Mouse (Mus musculus) monocyte, adult 5-6 weeks (primary cell): ENCODE measurements around the gene Grtp1. TPM values are rescaled to one million over a fixed set of nuclear protein-coding genes. Genes with fewer than 3 reads are reported as not detected.

Experiments used
- ATAC-seq: fragments of 153-309, 156-312 bp; replicated peaks from 2 replicates; pipeline ENCODE4 v1.8.0; 2017; ENCODE audit warnings: mild to moderate bottlenecking; ENCODE audit not compliant: low TSS enrichment, insufficient number of reproducible peaks, severe bottlenecking, poor library complexity, low FRiP score
- total RNA-seq: library from RNA; stranded (forward); fragments of 200-1000, 200-491, 200-594 nt; gene quantifications from 3 replicates; pipeline ENCODE4 v1.2.3, GENCODE M21; 2017

Grtp1 gene
- total RNA-seq: 0.57 to 0.85 TPM in 2 of 3 replicates, not detected in the other

DNA sequence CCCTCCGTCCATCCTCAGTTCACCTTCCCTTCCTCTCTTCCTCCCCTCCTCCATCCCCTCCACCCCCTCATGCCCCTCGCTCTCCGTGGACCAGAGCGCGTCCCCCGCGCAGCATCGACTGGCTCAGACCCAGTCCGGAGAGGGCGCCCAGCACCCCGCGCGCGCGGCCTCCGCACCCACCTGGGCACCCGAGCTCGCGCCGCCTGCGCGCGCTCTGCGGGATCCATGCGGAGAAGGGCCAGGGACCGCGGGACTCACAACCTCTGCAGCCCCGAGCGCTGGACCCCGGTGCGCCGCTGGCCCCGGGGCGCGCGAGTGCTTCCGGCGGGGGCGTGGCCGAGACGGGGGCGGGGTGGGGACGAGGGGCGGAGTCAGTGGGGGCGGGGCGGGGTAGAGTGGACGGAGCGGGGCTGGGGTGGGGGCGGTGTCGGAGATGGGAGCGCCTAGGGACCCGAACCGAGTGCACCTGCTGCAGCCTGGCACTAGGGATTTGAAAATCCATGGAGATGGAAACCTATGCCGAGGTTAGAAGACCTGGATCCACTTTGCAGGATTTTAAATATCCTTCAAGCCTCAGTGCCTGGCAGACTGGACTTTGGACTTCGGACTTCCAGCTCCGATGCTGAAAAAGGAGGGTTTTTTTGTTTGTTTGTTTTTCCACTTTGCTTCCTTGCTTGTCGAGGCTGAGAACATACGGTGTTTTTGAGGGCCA is at the start of gene Grtp1:
Gene Grtp1 (minus strand): TSS at position 320 of the 712 bp plus-strand sequence.
- no peak for ATAC-seq

DNA sequence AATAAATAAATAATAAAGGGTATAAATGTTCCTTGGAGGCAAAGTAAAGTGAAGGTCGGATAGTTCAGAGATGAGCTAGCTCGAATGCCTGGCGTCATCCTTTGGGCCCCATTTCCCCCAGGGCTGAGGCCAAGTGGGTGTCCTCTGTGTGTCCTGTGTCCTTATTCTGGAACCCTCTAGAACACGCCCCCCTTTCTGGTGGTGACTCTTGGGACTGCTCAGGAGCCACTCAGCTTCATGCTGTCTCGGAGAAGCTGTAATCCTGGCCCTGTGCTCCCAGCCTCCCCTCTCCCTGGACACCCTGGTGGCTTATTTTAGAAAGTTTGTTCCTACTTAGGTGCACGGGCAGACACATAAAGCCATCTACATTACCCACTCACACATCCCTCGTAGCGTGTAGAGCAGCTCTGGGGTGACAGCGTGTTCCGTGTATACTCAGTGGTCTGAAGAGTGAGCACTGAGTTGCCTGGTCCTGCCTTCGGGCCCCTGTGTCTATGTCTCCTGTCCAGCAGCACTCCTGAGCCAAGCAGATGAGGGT is 44.0 kb upstream of the Grtp1 start:
- no peak for ATAC-seq

DNA sequence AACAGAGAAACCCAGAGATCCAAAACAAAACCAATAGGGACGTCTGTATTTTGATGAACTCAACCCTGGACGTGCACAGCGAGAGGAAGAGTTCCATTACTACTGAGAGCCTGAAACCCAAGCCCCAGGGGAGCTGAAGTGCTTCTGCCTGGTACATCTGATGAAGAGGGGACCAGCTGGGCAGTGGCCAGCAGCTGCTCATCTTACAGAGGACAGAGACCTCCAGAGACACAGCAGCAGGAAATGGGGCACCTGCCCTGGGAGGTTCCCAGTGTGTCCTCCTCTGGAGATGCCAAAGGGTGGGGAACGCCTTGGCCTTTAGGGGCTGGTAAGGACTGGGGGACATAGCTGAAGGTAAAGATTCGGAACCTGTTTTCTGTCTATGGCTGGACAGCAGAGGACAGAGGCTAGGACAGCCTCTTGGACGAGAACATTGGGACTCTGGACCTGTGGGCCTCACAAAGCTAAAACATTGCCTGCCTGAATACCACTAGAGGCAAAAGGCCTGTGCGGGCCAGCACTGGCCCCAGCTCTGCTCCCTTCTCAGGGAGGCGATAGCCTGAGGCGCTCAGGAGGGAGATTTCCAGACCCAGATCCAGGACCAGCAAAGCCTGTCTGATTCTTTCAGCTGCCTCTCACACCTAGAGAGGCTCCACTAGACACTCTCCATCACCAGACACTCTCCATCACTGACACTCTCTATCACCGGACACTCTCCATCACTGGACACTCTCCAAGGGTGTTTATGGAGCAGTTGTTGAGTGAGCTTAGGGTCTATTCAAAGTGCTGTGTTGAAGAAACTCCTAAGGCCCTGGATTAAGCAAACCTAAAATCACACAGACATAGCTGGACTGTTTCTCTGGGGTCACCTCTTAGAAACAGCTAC is 42.8 kb upstream of the Grtp1 start:
- no peak for ATAC-seq

DNA sequence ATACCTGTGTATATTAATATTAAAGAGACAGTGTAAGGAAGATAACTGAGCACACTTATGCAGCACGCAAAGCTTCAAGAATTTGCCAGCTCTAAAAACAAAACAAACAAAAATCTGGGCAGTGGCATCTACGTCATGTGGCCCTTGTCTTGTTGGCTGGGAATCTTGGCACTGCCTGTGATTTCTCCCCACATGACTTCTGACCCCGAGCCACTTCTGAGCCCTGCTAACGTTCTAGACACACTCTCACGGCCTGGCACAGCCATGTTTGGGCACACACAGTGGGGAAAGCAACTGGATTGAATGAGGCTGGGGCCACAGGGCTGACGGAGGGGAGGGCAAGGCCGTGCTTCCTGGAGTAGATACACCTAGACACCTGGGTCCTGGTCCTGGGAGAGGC is 40.3 kb upstream of the Grtp1 start:
- ATAC-seq: no peak

DNA sequence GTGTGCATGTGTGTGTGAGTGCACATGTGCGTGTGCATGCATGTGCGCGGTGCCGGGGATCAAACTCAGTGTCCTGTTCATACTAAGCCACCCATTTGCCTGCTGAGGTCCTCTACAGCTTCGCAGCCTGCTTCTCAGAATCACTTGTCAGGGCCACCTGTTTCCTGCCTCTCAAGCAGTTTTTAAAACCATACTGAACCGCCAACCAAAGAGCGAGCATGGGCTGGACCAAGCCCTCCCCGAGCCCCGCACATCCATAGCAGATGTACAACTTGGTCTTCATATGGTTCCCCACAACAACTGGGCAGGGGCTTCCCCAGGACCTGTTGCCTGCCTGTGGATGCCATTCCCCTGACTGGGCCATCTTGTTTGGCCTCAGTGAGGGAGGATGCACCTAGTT is 39.6 kb upstream of the Grtp1 start:
- ATAC-seq: no peak

DNA sequence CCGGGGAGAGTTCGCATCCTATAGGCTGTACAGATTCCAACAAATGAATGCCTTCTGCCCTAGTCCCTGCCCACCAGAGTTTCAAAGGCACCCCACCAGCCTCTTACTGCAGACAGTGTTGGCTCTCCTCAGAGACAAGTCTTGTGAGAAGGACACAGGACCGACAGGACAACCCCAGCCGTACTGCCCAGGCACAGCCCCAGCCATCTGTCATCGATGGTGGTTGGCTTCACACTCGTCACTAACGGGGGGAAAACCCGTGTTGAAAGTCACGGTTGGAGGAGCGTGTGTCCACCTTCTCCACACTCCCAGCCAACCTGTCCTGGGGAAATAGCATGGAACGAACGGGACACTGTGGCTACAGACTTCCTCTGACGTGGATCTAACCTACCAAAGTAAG is 34.4 kb upstream of the Grtp1 start:
- ATAC-seq: no peak

DNA sequence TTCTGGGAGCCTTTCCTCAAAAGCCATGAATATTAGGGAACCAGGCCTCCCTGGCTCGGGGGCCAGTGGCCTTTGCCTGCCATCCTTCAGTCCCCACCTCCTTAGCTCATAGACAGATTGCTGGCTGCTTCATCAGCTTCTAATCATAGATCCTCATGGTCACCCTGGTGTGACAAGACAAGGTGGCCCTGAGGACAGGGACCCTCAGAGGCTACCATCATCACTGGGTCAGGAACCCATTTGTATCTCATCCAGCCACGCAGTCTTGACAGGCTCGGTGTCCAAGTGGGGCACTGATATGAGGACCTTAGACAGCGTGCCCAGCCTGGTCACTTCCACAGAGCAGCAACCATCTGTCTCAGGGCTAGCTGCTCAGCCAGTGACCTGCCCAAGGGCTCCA is 30.1 kb upstream of the Grtp1 start:
- no peak for ATAC-seq

DNA sequence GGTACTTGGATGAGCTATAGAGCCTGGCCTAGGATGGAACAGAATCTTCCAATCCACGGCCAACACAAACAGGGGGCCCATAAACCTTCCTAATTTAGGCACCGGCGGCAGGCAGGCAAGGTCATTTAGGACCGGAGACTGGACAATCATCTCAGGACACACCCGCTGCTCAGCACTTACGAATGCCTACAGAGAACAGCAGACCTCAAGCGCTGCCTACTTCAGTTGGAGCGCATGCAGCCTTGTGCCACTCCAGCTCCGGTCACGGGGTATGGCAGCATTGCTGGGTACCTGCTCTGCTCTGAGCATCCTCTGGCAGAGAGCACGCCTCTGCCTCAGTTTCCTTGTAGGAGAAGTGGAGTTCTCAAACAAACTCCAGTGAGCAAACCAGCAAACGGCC is 29.4 kb upstream of the Grtp1 start:
- no peak for ATAC-seq

DNA sequence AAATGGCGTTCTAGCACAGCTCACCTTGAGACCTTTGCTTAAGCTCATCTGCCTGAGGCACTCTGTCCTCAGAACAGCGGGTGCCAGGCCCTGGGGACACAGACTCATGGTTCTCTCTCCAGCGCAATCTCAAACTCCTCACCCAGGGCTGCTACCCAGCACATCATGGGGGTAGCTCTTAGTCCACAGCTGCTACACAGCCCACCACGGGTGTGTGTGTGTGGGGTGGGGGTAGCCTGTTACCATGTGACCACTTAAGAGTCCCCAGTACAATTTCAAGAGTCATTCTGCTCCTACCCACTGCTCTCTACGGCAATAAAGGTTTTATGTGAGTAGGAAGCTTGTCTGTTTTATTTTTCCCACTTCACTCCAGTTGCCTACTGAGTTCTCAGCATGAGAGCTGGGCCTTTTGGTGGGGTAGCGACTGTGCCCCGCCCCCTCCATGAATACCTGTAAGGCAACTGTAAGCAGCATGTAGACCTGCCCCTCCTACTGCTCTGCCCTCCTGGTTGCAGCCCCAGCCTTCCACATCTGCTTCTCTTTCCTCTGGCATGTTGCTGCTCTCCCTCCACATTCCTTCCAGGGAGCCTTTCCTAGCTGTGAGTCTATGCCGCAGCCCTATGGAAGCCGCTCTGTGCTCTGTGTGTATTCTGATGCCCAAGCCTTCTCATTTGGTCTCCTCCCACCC is 28.6 kb upstream of the Grtp1 start:
- ATAC-seq: no peak

DNA sequence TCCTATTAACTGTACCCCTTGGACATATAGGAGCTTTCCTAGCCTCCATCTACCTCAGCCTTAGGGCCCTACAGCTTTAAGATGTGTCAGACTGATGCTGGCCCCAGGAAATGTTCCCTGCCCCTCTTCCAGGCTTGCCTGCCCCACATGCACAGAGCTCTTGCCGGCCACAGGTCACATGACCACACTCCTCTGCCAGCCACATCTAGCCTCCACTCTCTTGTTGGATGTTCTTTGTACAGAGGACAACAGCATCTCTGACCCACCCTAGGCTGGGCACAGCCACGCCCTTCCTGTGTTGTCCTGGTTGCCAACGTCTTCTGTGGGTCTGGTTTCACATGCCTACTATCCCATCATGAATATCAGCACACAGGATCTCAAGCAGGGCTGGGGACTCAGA is 26.8 kb upstream of the Grtp1 start:
- ATAC-seq: no peak

DNA sequence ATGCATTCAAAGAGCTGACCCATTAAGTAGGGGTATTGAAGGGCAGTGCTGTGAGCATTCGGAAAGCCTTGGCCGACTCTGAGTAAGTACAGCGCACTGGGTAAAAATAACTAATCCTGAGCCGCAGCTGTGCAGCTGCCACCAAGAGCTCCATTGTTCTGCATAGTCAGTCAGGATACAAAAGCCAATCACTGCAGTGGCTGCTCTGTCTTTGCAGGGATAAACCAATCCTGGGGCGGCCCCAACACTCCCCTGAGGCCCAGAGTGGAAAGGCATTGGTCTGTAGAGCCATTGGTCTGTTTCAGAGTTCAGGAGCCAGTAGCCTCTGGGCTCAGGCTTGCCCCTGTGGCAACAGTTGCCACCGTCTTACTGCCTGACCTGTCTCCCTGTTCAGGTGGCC is 25.9 kb upstream of the Grtp1 start:
- ATAC-seq: no peak

DNA sequence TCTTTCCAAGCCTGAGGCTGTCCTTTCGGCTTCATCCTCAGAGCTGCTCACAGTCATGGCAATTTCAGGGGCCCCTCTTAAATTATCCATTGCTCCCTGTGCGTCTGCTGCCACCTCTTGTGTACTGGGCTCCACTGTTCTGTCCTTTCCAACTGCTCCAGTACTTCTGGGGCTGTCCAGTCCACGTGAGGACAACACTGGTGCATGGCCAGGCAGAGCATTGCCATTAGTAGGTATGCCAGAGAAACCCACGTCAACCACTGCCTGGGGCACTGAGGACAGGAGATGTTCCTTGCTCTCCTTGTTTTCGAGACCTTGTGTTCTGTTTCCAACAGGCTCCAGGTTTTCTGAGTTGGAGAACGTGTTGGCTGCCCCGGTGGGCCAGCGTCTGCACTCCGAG is 24.0 kb upstream of the Grtp1 start:
- ATAC-seq: no peak

DNA sequence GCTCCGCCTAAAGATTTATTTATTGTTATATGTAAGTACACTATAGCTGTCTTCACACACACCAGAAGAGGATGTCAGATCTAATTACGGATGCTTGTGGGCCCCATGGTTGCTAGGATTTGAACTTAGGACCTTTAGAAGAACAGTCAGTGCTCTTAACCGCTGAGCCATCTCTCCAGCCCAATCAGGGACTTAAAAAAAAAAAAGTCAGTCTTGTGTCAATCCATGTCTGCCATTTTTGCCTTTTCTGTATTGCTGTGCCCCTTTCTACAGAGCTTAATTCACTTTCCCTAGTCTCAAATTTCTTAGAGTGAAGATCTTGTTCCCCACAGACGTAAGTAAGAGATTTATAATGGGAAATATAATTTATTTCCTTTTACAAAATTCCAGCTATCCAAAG is 18.0 kb upstream of the Grtp1 start:
- ATAC-seq: no peak

DNA sequence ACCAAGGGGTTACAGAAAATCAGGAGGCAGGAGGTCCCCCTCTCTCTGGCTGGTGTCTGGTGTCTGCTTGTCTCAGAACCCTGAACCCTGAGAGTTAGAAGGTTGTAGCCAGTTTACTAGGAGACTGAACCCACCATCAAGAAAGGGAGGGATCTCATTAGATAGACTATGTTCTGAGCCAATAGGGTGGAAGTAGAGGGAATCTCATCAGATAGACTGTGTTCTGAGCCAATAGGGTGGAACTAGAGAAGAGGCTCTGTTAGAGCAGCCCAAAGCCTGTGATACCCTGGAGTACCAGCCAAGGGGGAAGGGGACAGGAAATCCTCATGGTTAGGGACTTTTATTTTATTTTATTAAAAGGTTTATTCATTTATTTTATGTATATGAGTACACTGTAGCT is 17.6 kb upstream of the Grtp1 start:
- ATAC-seq: no peak

DNA sequence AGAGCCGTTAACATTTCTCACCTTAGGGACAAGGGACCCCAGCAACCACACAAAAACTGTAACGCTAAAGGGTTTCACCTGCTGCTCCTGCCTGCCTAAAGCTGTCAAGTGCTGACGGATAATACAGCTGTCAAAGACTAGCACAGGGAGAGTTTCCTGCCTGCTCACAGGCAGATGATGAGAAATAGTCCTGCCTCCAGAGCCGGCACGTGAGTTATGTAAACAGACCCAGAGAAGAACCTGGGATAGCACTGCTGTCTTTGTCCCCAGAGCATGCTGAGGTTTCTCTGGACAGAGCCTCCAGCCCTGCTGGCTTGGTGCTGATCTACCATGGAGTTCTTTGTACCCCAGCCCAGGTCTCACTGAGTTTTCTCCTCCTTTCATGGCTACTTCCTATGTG is 16.7 kb upstream of the Grtp1 start:
- ATAC-seq: no peak

DNA sequence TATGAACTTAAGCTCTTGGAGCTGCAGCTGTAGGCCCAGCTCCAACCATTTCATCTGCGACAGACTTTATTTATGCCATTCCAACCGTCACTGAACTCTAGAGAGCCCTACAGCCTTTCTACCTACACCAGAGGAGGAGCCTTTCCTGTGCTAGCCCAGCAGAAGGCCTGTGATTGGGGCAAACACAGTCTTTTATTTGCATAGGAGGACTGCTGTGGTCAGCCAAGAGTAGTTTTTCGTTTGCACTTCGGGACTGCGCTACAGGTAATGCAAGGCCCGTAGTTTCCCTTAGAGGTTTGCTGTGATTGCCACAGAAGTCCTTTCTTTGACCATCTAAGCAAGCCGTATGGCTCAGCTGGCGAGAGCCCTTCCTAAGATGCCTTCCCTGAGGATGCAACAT is 16.0 kb upstream of the Grtp1 start:
- ATAC-seq: no peak

DNA sequence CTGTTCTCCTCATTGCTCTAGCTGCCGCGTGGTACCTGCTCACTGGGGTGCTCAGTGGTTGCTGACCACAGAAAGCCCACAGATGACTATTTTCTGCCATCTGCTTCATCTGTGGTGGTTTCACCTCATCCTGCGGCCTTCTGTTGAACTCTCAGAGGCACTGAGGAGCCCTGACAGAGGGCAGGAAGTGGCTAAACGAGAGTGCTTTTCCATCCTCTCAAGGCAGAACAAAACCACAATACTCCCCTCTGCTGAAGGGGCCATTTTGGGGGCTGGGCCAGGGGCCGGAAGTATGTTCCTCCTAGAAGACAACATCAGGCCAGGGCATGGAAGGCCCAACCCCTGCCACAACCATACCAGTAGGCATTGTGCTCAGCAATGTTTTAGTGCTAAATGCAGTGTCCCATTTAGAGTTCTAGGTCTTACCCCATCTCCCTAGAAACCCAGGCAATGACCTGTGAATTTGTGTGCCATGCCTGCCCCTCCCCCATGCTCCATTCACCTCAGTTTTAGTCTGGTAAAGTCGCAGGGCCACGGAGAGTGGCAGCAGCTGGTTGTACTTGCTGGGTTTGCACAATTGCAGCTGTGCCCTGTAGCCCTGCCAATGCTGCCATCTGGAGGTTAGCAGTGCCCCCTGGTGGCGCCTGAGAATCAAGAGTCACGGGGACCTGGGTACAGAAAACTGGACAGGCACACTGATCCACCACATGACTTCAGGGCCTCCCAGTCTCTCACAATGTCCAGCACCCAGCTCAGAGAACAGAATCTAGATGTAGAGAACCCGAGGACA is 13.3 kb upstream of the Grtp1 start:
- ATAC-seq: peak; percentile 86

DNA sequence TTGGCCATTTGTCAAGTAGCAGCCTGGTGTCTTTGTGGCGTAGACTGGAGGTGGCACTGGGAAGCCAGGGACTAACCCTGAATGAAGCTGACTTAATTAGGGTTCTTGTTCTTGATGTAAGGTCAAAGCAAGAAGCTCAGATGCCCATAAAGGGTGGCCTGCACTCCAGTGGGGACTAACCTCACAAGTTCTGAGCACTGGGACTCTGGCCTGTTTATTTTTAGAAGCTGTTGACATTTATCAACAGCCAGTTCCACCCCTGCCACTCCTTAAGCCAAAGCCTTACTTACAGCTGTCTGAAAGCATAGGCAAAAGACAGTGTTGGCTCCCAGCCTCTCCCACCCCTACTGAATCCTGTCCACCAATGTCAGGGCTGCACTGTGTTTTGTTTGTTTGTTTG is 9.3 kb upstream of the Grtp1 start:
- no peak for ATAC-seq
